Mouse (Mus musculus) bone marrow macrophage, adult 2 months (primary cell): ENCODE data around the gene Rangrf. TPM values are rescaled to one million over a fixed set of nuclear protein-coding genes. Genes with fewer than 3 reads are reported as not detected.
"Not testable (repeated sequence)": the region's sequence is repeated elsewhere in the genome, so short reads cannot be mapped to it uniquely, and the experiment has no call there.

Experiments used
- H3K27ac ChIP-seq: 2 replicates; pipeline ENCODE4 v1.5.1; 2012; ENCODE audit warnings: low read depth, low read length; ENCODE audit not compliant: insufficient read depth
- H3K4me1 ChIP-seq: 2 replicates; pipeline ENCODE4 v1.6.1; 2012; ENCODE audit warnings: low read length; ENCODE audit not compliant: control insufficient read depth, insufficient read depth
- H3K4me3 ChIP-seq: 2 replicates; pipeline ENCODE4 v1.5.1; 2012; ENCODE audit warnings: mild to moderate bottlenecking, low read length, moderate library complexity; ENCODE audit not compliant: insufficient read depth
- CTCF ChIP-seq: IDR thresholded peaks from 2 replicates; pipeline ENCODE4 v1.5.1; 2012; ENCODE audit warnings: low read depth, mild to moderate bottlenecking, low read length, moderate library complexity
- POLR2A ChIP-seq: IDR thresholded peaks from 2 replicates; pipeline ENCODE4 v1.6.1; 2012; ENCODE audit warnings: mild to moderate bottlenecking, low read depth, low read length, borderline replicate concordance
- polyA plus RNA-seq: library from polyadenylated mRNA; stranded (reverse); fragments of >200 nt; gene quantifications from 2 replicates; pipeline ENCODE4 v1.2.4, GENCODE M21; 2012; ENCODE audit not compliant: missing spikeins, insufficient read depth, insufficient read length

Gene Rangrf
- polyA plus RNA-seq, 1 experiment, result 3.7 TPM

DNA sequence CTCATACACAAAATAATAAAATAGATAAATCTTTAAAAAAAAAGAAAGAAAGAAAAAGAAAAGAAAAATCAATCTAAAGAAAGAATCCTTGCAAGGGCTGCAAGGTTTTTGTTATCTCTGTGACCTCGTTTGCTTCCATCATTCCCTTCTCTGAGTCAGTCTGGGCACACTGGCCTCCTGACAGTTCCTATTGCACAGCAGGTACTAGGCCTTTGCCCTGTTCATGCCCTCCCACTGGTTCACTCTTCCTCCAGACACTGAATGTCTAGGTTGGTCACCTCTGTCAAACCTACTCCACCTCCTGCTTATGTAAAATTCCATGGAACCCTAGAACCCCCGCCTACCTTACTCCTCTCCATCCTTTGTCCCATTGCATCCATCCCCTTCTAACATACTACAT, 29.7 kb downstream of the Rangrf start:
- Histone ChIP-seq H3K4me3 (no peak overlapping the region), H3K4me1 (peaks cover 3% of the 10 kb centered on the region), H3K27ac (no peak overlapping the region)
- TF ChIP-seq POLR2A (no peak), CTCF (no peak)

- Histone ChIP-seq H3K4me3 (no peak overlapping the region), H3K27ac (no peak overlapping the region), H3K4me1 (peaks cover 8% of the 10 kb centered on the region)
- TF ChIP-seq CTCF (no peak), POLR2A (no peak)
These were observed 32.3 kb downstream of the Rangrf start for GRCm38 (mm10) chr11:68942731-68943130.

- Histone ChIP-seq H3K4me3 (peak overlapping the region; percentile 58), H3K4me1 (peaks cover 8% of the 10 kb centered on the region), H3K27ac (no peak overlapping the region)
- TF ChIP-seq POLR2A (no peak), CTCF (no peak)
These were observed 34.5 kb downstream of the Rangrf start for GRCm38 (mm10) chr11:68940516-68940915.

DNA sequence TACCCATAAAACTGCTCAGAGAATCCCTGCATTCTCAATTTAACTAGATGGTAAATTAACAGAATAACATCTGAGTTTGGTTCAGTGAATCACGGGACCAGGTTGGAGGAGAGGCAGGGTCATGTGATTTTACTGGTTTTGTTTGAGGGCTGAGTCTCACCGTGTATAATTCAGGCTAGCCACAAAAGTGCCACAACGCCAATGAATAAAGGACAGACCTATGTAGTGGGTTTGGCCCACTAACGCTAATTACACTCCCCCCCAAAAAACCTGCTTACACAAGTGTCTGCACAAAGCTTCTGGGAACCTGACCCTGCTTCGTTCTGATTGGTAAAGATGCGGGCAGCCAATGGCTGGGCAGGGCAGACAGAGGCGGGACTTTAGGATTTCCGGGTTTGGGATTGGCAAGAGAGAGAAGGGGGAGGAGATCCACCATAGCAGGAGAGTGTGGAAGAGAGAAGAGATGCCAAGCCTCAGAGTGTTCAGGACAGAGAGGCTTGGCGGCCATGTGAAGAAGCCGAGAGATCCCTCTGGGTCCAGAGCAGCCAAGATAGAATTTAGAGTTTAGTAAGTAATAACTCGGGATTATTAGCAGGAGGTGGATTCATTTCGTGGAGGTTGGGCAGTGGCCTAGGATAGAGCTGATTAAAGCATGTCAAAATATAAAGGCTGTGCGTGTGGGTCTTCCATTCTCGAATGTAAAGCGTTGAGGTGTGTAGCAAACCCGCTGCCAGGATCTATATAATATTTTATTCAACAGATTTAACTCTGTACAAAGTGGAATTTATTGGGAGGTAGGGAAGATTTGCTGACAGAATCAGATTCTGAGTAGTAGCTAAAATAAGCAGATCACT, 35.3 kb downstream of the Rangrf start:
- TF ChIP-seq CTCF (no peak), POLR2A (no peak)
- Histone ChIP-seq H3K4me1 (peaks cover 8% of the 10 kb centered on the region), H3K4me3 (peak overlapping the region; percentile 58), H3K27ac (peak overlapping the region; percentile 63)

DNA sequence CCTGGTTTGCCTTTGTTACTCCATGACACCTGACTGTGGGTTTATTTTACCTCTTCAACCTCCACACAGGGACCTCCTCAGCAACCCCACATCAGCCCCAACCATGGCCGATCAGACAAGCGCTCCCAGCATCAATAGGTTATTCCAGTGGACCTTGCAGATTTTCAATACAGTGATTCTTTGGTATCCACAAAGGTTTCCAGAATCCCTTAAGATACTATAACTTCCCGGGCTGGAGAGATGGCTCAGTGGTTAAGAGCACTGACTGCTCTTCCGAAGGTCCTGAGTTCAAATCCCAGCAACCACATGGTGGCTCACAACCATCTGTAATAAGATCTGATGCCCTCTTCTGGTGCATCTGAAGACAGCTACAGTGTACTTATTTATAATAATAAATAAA, 38.0 kb downstream of the Rangrf start:
- not testable (repeated sequence) for H3K4me1 ChIP-seq, H3K27ac ChIP-seq, H3K4me3 ChIP-seq

DNA sequence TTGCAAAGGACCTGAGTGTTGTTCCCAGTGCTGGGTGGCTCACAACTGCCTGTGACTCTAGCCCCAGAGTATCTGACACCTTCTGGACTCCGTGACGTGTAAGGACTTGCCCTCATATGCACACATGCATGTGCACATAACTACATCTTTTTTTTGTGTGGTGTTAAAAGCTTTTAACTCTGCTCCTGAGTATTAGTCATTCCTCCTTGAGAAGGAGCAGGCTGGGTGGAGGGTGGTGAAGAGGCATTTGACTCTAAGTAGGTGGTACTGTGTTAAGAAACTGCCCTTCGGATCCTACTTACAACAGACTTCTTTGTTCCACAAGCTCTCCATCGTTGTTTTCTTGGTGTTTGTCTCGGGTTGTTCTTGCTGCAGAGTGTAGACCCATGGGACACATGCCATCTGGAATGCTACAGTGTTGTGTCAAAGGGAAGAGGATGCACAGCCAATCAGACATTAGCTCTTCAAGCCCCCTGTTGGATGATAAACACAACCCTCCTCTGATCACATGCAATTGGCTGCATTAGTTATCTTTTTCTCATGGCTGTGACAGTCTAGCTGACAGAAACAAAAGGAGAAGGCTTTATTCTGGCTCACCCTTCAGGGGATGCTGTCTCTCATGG, 41.0 kb downstream of the Rangrf start:
- Histone ChIP-seq H3K4me3 (no peak overlapping the region), H3K27ac (no peak overlapping the region)
- TF ChIP-seq POLR2A (no peak), CTCF (no peak)

GRCm38 (mm10) chr11:68929947-68930346, 45.0 kb downstream of the Rangrf start:
- Histone ChIP-seq H3K27ac (no peak overlapping the region), H3K4me3 (no peak overlapping the region), H3K4me1 (0 out of 2 replicates have a peak, but pooled peaks cover 3% of the 10 kb centered on the region)
- TF ChIP-seq CTCF (no peak), POLR2A (no peak)

More for the DNA sequence above, 41.0 kb downstream of the Rangrf start:
- H3K4me1 ChIP-seq, result peaks cover under 1% of the 10 kb centered on the region

DNA sequence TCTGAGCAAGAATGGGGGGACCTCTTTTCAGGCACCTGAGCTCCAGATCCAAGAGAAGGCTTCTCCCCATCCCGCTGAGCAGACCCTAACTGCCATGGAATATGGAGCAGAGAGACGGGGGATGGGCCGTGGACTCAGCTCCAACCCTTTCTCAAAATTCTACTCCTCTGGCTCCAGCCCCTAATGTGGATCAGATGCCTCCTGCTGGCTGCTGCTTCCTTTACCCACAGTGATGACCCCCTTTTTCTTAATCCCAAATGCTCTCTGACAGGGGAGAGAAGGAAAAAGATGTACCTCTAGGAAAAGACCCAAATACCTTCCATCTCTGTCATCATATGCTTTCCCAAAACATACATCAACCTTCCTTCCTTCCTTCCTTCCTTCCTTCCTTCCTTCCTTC, 48.0 kb downstream of the Rangrf start, which contains the start of gene Odf4:
Gene Odf4 (minus strand): TSS at position 101 of the 400 bp plus-strand sequence.
- H3K4me3 ChIP-seq, result no peak within 1 kb of the TSS
- 0 out of 2 replicates have a peak, but pooled peaks cover 3% of the 10 kb centered on the region for H3K4me1 ChIP-seq
- no peak for TF ChIP-seq CTCF
- no peak for TF ChIP-seq POLR2A
- H3K27ac ChIP-seq, result no peak within 1 kb of the TSS

DNA sequence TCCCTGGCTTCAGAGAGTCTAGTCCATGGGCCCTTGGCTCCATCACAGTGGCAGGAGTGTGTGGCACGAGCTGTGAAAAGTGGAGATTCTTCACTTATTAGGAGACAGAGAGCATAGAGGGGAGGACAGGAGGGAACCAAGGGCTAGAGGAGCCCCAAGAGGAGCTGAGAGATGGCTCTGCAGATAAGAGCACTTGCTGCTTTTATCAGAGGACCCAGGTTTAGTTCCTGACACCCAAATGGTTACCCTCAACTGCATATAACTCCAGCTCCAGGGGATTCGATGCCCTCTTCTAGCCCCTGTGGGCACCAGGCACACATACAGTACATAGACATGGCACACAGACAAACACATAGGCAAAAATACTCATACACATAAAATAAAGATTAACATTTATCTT, 50.2 kb downstream of the Rangrf start:
- Histone ChIP-seq H3K27ac (no peak overlapping the region), H3K4me3 (no peak overlapping the region), H3K4me1 (0 out of 2 replicates have a peak, but pooled peaks cover 3% of the 10 kb centered on the region)
- TF ChIP-seq POLR2A, result no peak
- no peak for TF ChIP-seq CTCF

- no peak overlapping the region for H3K4me3 ChIP-seq
- TF ChIP-seq CTCF (no peak), POLR2A (no peak)
- H3K27ac ChIP-seq, result no peak overlapping the region
- 0 out of 2 replicates have a peak, but pooled peaks cover 3% of the 10 kb centered on the region for H3K4me1 ChIP-seq
These were observed 51.8 kb downstream of the Rangrf start for GRCm38 (mm10) chr11:68923191-68923590.

Other genes starting within 250 kb of the Rangrf start
- gene Ndel1, start 103.3 kb downstream of the Rangrf start, polyA plus RNA-seq, result 63.4 and 64.6 TPM in 2 replicates
- gene Rnf222, start 86.6 kb downstream of the Rangrf start, polyA plus RNA-seq, result not detected in 2 replicates
- 2,262 and 2,432 TPM in 2 replicates for gene Rpl26, start 73.6 kb downstream of the Rangrf start, polyA plus RNA-seq
- gene Odf4, start 48.1 kb downstream of the Rangrf start, polyA plus RNA-seq, result not detected in 2 replicates
- gene Arhgef15, start 17.7 kb downstream of the Rangrf start, polyA plus RNA-seq, result not detected in 2 replicates
- gene Slc25a35, start 7.1 kb downstream of the Rangrf start, polyA plus RNA-seq, result 3.3 and 4.7 TPM in 2 replicates
- 9.8 and 10.3 TPM in 2 replicates for gene Pfas, start 33.3 kb upstream of the Rangrf start, polyA plus RNA-seq
- 41.4 and 44.2 TPM in 2 replicates for gene Ctc1, start 40.7 kb upstream of the Rangrf start, polyA plus RNA-seq
- gene Aurkb, start 70.5 kb upstream of the Rangrf start, polyA plus RNA-seq, result 52.8 and 53.9 TPM in 2 replicates
- gene Borcs6, start 84.5 kb upstream of the Rangrf start, polyA plus RNA-seq, result 30.5 and 36.9 TPM in 2 replicates
- gene Tmem107, start 95.6 kb upstream of the Rangrf start, polyA plus RNA-seq, result 9.8 and 14.6 TPM in 2 replicates
- gene Vamp2, start 113.3 kb upstream of the Rangrf start, polyA plus RNA-seq, result 76.6 and 79.4 TPM in 2 replicates
- 24.7 and 35.9 TPM in 2 replicates for gene Per1, start 120.0 kb upstream of the Rangrf start, polyA plus RNA-seq
- 0.71 and 0.88 TPM in 2 replicates for gene Hes7, start 145.2 kb upstream of the Rangrf start, polyA plus RNA-seq
- gene 9130213A22Rik, start 147.4 kb upstream of the Rangrf start, polyA plus RNA-seq, result 0.35 TPM in 1 of 2 replicates, not detected in the other
- gene Aloxe3, start 150.7 kb upstream of the Rangrf start, polyA plus RNA-seq, result not detected in 2 replicates
- gene Alox12b, start 181.8 kb upstream of the Rangrf start, polyA plus RNA-seq, result not detected in 2 replicates
- gene Alox8, start 222.7 kb upstream of the Rangrf start, polyA plus RNA-seq, result not detected in 2 replicates